Mouse (Mus musculus): ENCODE measurements at regions not wholly inside any gene's neighbourhood (a gene's known extent, or its start where the extent isn't known, plus 50 kb on each side); places are given as distances from the start of the nearest gene placed in this dataset.

GRCm38 (mm10) chr11:63422069-63422468 lies 293.3 kb downstream of the Pmp22 start:
- no peak for TF ChIP-seq ZNF384 (IDR thresholded peaks at IDR 0.05; ENCODE audit: low read depth, low read length)
- TF ChIP-seq ZC3H11A (IDR thresholded peaks at IDR 0.05; ENCODE audit: borderline replicate concordance, low read depth, low read length) = no peak

Data from ES-E14 (cell line).